Comparison of ENCODE assay signal across 8 mouse cellular contexts in genomic region chr6:71621981-71622380, GRCm38 (mm10). TPM values are rescaled to one million over a fixed set of nuclear protein-coding genes. Genes with fewer than 3 reads are reported as not detected.
A peak's percentile ranks its signal among the peaks of the same experiment; 100 is the strongest.
DNase-seq lines count a peak whose midpoint lies in the region; ATAC-seq and TF ChIP-seq lines count a peak whose summit lies in the region.
"Had no signal": no experiment of that assay in that cellular context is flagged by ENCODE, and none has a peak within 500 bp of the region (broad histone marks: within the 10 kb centered on the region; RNA-seq: fewer than 3 reads in every experiment).

No protein-coding gene starts in this region.

- no peak for ATAC-seq in activated CD4-positive, CD25-positive, alpha-beta regulatory T cell, adult 4 months
- ATAC-seq: midbrain, embryonic 16.5 days had no signal

- no peak for TF ChIP-seq CTCF in brain, embryonic 14.5 days (IDR thresholded peaks at IDR 0.05; ENCODE audit: borderline replicate concordance, extremely low read depth, insufficient read depth, insufficient read length)

- DNase-seq in kidney, adult 9 months = peak; percentile 16
- no peak for DNase-seq in kidney, postnatal 25 days
- peak; percentile 70 for DNase-seq in adrenal gland, postnatal 10 days
- DNase-seq in brain, embryonic 14.5 days (ENCODE audit: low read depth) = peak; percentile 7
- DNase-seq in layer of hippocampus, adult 9-11 months = peak; percentile 17
- no peak for DNase-seq in thymus, postnatal 36 days

- no peak for TF ChIP-seq POLR2A in brain, embryonic 14.5 days (IDR thresholded peaks at IDR 0.05; ENCODE audit: borderline replicate concordance, extremely low read depth, insufficient read depth, insufficient read length, poor library complexity, severe bottlenecking)

RNA-seq across cellular contexts. Expression of gene Kdm3a, which starts 10.8 kb away (rescaled TPM):
- total RNA-seq in adrenal gland, postnatal 10 days (2021) = 10 to 100 TPM; 38.3 to 42.9 TPM
- polyA plus RNA-seq in brain, embryonic 14.5 days (2012; rRNA removed) = 65.1 and 66.4 TPM in 2 replicates
- polyA plus RNA-seq in activated CD4-positive, CD25-positive, alpha-beta regulatory T cell, adult 4 months (2017; shearing (Covaris generic)) = 10 to 100 TPM; 42.6 to 50.1 TPM

Comparison
In these comparisons a context has a peak if more than half of its experiments do, and no peak if none do; other contexts are left out.
1. DNase-seq: peak in kidney, adult 9 months (single experiment), adrenal gland, postnatal 10 days (single experiment), brain, embryonic 14.5 days (single experiment) and layer of hippocampus, adult 9-11 months (single experiment); none in kidney, postnatal 25 days (0 of 2) and thymus, postnatal 36 days (0 of 2).